Mouse (Mus musculus): ENCODE measurements around the gene Zfp385c.

- TF ChIP-seq EP300 (optimal IDR thresholded peaks at IDR 0.05) (no peak), CTCF (IDR thresholded peaks at IDR 0.05; ENCODE audit: low read depth) (no peak)
Measured at GRCm38 (mm10) chr11:100692164-100692616, at the start of gene Zfp385c.
